Mouse (Mus musculus) liver, postnatal 0 days (tissue): ENCODE results near the gene 4931409K22Rik. TPM values are rescaled to one million over a fixed set of nuclear protein-coding genes. Genes with fewer than 3 reads are reported as not detected.

Experiments
- ATAC-seq: fragments of 200-750 bp; cut with Nextera tagmentation; 2 replicates; pipeline ENCODE4 v1.8.0; 2017; ENCODE audit warnings: mild to moderate bottlenecking, moderate library complexity
- DNase-seq: peaks from one replicate; pipeline ENCODE4 v3.0.0-alpha.2; 2016
- H3K27ac ChIP-seq: fragments of 300-500 bp; sonication (generic); 2 replicates; pipeline ENCODE4 v1.5.1; 2014; ENCODE audit warnings: antibody characterized with exemption, moderate library complexity, mild to moderate bottlenecking, low read depth
- H3K27me3 ChIP-seq: fragments of 300-500 bp; sonication (generic); 2 replicates; pipeline ENCODE4 v1.6.1; 2014; ENCODE audit warnings: low read length, control low read depth, mixed read lengths; ENCODE audit not compliant: insufficient read depth
- H3K36me3 ChIP-seq: fragments of 300-500 bp; sonication (generic); replicated peaks from 2 replicates; pipeline ENCODE4 v1.6.1; 2014; ENCODE audit warnings: mild to moderate bottlenecking, control low read depth, low read length, moderate library complexity, mixed read lengths; ENCODE audit not compliant: insufficient read depth
- H3K4me1 ChIP-seq: fragments of 300-500 bp; sonication (generic); 2 replicates; pipeline ENCODE4 v1.6.1; 2014; ENCODE audit warnings: antibody characterized with exemption, mild to moderate bottlenecking, control low read depth; ENCODE audit not compliant: insufficient read depth
- H3K4me2 ChIP-seq: fragments of 300-500 bp; sonication (generic); 2 replicates; pipeline ENCODE4 v1.6.1; 2014; ENCODE audit warnings: low read depth, mild to moderate bottlenecking, low read length, moderate library complexity, mixed read lengths
- H3K4me3 ChIP-seq: fragments of 300-500 bp; sonication (generic); 2 replicates; pipeline ENCODE4 v1.5.1; 2014; ENCODE audit warnings: low read depth, low read length
- H3K9ac ChIP-seq: fragments of 300-500 bp; sonication (generic); replicated peaks from 2 replicates; pipeline ENCODE4 v1.6.1; 2014; ENCODE audit warnings: mild to moderate bottlenecking, moderate library complexity
- H3K9me3 ChIP-seq: fragments of 300-500 bp; sonication (generic); 2 replicates; pipeline ENCODE4 v1.6.1; 2016; ENCODE audit warnings: mild to moderate bottlenecking, control low read depth, low read length, mixed read lengths
- CTCF ChIP-seq: sonication (generic); IDR thresholded peaks from 2 replicates; pipeline ENCODE4 v1.5.1; 2016; ENCODE audit warnings: antibody characterized with exemption, low read depth
- EP300 ChIP-seq: IDR thresholded peaks from 2 replicates; pipeline ENCODE4 v1.6.1; 2016; ENCODE audit warnings: antibody characterized with exemption, low read depth, mild to moderate bottlenecking
- WGBS: fragments of 180-500 bp; shearing (Covaris S2); extraction: QIAGEN DNeasy Blood & Tissue Kit; methylation state at CpG from one replicate; pipeline ENCODE4 v1.1.7; 2014; ENCODE audit not compliant: insufficient replicate concordance; 5-methylcytosine and 5-hydroxymethylcytosine counted together
- microRNA counts: library from miRNA; unstranded; fragments of <30 nt; microRNA quantifications from one replicate; lab custom pipeline; 2015
- microRNA-seq: library from miRNA; unstranded; fragments of <30 nt; microRNA quantifications from one replicate; pipeline ENCODE4, GENCODE M21; 2016
- polyA plus RNA-seq: library from polyadenylated mRNA; unstranded; fragments of >200 nt; fragmentation: Nextera tagmentation; extraction: Ambion mirVana; gene quantifications from 2 replicates; pipeline ENCODE4 v1.2.1, GENCODE M21; 2015

Gene 4931409K22Rik
- polyA plus RNA-seq, 1 experiment from 2014 or later = not detected

DNA sequence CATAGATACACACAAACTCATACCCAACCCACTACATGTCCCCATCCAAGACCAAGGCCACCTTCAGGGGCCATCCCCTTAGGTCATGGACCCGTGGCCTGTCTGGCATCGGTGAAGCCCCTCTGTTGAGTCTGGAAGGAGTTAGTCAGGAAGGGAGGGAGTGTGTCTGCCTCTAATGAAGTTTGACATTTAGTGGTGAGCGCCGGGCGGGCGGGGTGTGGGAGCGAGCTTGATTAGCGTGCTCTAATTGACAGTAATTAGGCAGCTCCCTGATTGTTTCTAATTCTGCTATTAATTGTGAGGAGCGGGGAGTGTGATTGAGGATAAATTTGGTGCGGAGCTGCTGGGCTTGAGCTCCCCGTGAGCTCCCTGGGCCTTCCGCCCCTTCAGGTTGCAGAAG lies 59.1 kb downstream of the 4931409K22Rik start:
- H3K36me3 ChIP-seq = peaks cover 33% of the 10 kb centered on the region
- 86% methylated on average over 12 of the region's 12 CpGs for WGBS
- no peak overlapping the region for H3K9ac ChIP-seq
- H3K27me3 ChIP-seq = no peaks in the 10 kb centered on the region
- H3K27ac ChIP-seq = no peak overlapping the region
- H3K4me1 ChIP-seq = no peaks in the 10 kb centered on the region
- DNase-seq = no peak
- H3K4me2 ChIP-seq = no peak overlapping the region
- H3K4me3 ChIP-seq = no peak overlapping the region
- ATAC-seq = no peak
- H3K9me3 ChIP-seq = no peaks in the 10 kb centered on the region
- TF ChIP-seq EP300 (no peak), CTCF (no peak)

DNA sequence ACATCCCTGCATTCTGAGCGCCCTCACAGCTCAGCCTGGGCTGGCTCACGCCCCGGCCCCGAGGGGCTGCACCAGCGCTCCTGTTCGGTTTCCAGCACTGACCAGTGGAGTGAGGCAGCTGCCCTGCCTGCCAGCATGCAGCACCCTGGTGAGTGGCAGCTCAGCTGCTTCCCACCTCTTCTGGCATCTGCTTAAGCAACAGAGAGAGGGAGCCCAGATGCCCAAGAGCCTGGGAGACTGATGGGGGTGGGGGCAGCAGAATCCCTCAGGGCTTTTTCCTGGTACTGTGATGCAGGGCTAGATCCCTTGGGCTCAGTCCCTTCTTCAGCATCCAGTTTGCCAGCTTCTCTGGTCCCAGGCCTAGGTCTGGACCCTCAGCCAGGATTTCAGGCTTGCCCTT lies 59.9 kb downstream of the 4931409K22Rik start:
- no peak for DNase-seq
- no peak for ATAC-seq
- H3K27me3 ChIP-seq = no peaks in the 10 kb centered on the region
- no peaks in the 10 kb centered on the region for H3K4me1 ChIP-seq
- no peaks in the 10 kb centered on the region for H3K9me3 ChIP-seq
- no peak overlapping the region for H3K4me3 ChIP-seq
- whole genome bisulfite sequencing = 93% methylated on average over 6 of the region's 6 CpGs
- TF ChIP-seq EP300 (no peak), CTCF (no peak)
- H3K36me3 ChIP-seq = peaks cover 38% of the 10 kb centered on the region
- H3K4me2 ChIP-seq = no peak overlapping the region
- H3K9ac ChIP-seq = no peak overlapping the region
- H3K27ac ChIP-seq = no peak overlapping the region

DNA sequence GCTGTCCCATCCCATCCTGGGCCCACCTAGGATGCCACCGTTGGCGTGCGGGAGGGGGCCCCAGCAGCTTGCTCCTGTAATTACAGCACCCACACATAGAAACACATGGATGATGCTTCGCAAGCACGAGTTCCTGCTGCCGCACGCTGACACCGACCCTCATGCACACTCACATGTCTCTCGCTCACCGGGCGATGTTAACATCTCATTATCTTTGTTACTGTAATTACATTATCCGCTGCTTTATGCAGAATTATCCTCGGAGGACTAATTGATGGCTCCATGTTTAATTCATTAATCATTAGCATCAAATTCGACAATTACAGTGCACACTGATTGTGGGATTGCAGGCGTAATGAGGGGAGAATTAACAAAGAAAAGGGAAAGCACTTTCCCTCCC lies 61.6 kb downstream of the 4931409K22Rik start:
- WGBS = 86% methylated on average over 15 of the region's 15 CpGs
- no peak overlapping the region for H3K27ac ChIP-seq
- ATAC-seq (no peak), DNase-seq (no peak)
- peaks cover 36% of the 10 kb centered on the region for H3K36me3 ChIP-seq
- H3K27me3 ChIP-seq = no peaks in the 10 kb centered on the region
- no peak for TF ChIP-seq CTCF
- TF ChIP-seq EP300 = no peak
- no peak overlapping the region for H3K9ac ChIP-seq
- H3K4me2 ChIP-seq = no peak overlapping the region
- H3K4me3 ChIP-seq = no peak overlapping the region
- no peaks in the 10 kb centered on the region for H3K4me1 ChIP-seq
- H3K9me3 ChIP-seq = no peaks in the 10 kb centered on the region

MicroRNA genes within 50 kb of the gene (microRNA counts, 519-probe panel; counts per million panel counts)
- microRNA mmu-miR-671-3p (lab: Ali Mortazavi, UCI) (not detected), microRNA mmu-miR-671-5p (lab: Ali Mortazavi, UCI) (not detected)

Small RNA genes lying within 50 kb of the gene (microRNA-seq; reads per million reads assigned to microRNA genes)
- 213 reads per million, percentile 51 among the genes with 10 or more reads in this experiment for gene Mir671

Other genes with a start within 250 kb of the 4931409K22Rik start
- 0.05 and 0.08 TPM in 2 replicates for gene Kcnh2, start 205.2 kb downstream of the 4931409K22Rik start, polyA plus RNA-seq
- gene Nos3, start 192.0 kb downstream of the 4931409K22Rik start, polyA plus RNA-seq = 1.7 and 1.8 TPM in 2 replicates
- gene Atg9b, start 164.7 kb downstream of the 4931409K22Rik start, polyA plus RNA-seq = 0.25 and 0.48 TPM in 2 replicates
- gene Abcb8, start 163.1 kb downstream of the 4931409K22Rik start, polyA plus RNA-seq = 20.3 and 22.3 TPM in 2 replicates
- gene Asic3, start 143.4 kb downstream of the 4931409K22Rik start, polyA plus RNA-seq = 0.11 TPM in 1 of 2 replicates, not detected in the other
- gene Cdk5, start 133.3 kb downstream of the 4931409K22Rik start, polyA plus RNA-seq = 11.5 and 13.1 TPM in 2 replicates
- gene Slc4a2, start 133.0 kb downstream of the 4931409K22Rik start, polyA plus RNA-seq = 7.5 and 8.3 TPM in 2 replicates
- gene Fastk, start 111.5 kb downstream of the 4931409K22Rik start, polyA plus RNA-seq = 40.6 and 46.9 TPM in 2 replicates
- 5.2 and 5.5 TPM in 2 replicates for gene Tmub1, start 109.0 kb downstream of the 4931409K22Rik start, polyA plus RNA-seq
- gene Agap3, start 104.6 kb downstream of the 4931409K22Rik start, polyA plus RNA-seq = 8.3 and 9.1 TPM in 2 replicates
- not detected in 2 replicates for gene Gbx1, start 29.6 kb downstream of the 4931409K22Rik start, polyA plus RNA-seq
- gene Asb10, start 15.8 kb downstream of the 4931409K22Rik start, polyA plus RNA-seq = 0.06 and 0.14 TPM in 2 replicates
- 24.9 and 26.4 TPM in 2 replicates for gene Abcf2, start 20.7 kb upstream of the 4931409K22Rik start, polyA plus RNA-seq
- 13.8 and 15.9 TPM in 2 replicates for gene Chpf2, start 29.9 kb upstream of the 4931409K22Rik start, polyA plus RNA-seq
- gene Smarcd3, start 67.6 kb upstream of the 4931409K22Rik start, polyA plus RNA-seq = 0.80 and 0.84 TPM in 2 replicates
- gene Nub1, start 128.7 kb upstream of the 4931409K22Rik start, polyA plus RNA-seq = 12.0 and 12.5 TPM in 2 replicates
- gene Wdr86, start 173.9 kb upstream of the 4931409K22Rik start, polyA plus RNA-seq = 1.4 and 1.6 TPM in 2 replicates
- gene Crygn, start 201.2 kb upstream of the 4931409K22Rik start, polyA plus RNA-seq = 1.4 and 1.6 TPM in 2 replicates